Mouse (Mus musculus): ENCODE data around the gene Nsun5.
A peak's percentile ranks its signal among the peaks of the same experiment; 100 is the strongest.

The Nsun5 gene

GRCm38 (mm10) chr5:135375167-135375566 is 5.4 kb downstream of the Nsun5 start:
- DNase-seq, result peak; percentile 36 to 40

GRCm38 (mm10) chr5:135376341-135376740 is 6.6 kb downstream of the Nsun5 start:
- no peak for DNase-seq

GRCm38 (mm10) chr5:135380681-135381080 is 10.9 kb downstream of the Nsun5 start:
- DNase-seq, result no peak

GRCm38 (mm10) chr5:135381356-135381925 is 11.7 kb downstream of the Nsun5 start:
- no peak for DNase-seq

- DNase-seq, result no peak
Observed at GRCm38 (mm10) chr5:135382746-135383145, 13.0 kb downstream of the Nsun5 start.

GRCm38 (mm10) chr5:135383771-135384170 is 14.0 kb downstream of the Nsun5 start:
- no peak for DNase-seq

- DNase-seq, result peak; percentile 77 to 84
Observed at GRCm38 (mm10) chr5:135394004-135394823, 24.5 kb downstream of the Nsun5 start, which contains the start of gene Pom121. Gene Pom121 (minus strand): TSS chr5:135394546.

GRCm38 (mm10) chr5:135395826-135396225 is 26.1 kb downstream of the Nsun5 start:
- peak in 1 of 2 experiments; percentile 21 for DNase-seq

- DNase-seq, result no peak
Observed at GRCm38 (mm10) chr5:135399382-135399781, 29.6 kb downstream of the Nsun5 start.

GRCm38 (mm10) chr5:135400244-135400643 is 30.5 kb downstream of the Nsun5 start:
- DNase-seq, result peak; percentile 58 to 68

- DNase-seq, result no peak
Observed at GRCm38 (mm10) chr5:135404623-135405022, 34.9 kb downstream of the Nsun5 start.

- DNase-seq, result no peak
Observed at GRCm38 (mm10) chr5:135405437-135405836, 35.7 kb downstream of the Nsun5 start.

- no peak for DNase-seq
Observed at GRCm38 (mm10) chr5:135408114-135408513, 38.4 kb downstream of the Nsun5 start.

- no peak for DNase-seq
Observed at GRCm38 (mm10) chr5:135410266-135410665, 40.5 kb downstream of the Nsun5 start.

Measured in lung, adult 18-20 months (tissue).